Mouse (Mus musculus) G1E (cell line): ENCODE results near the gene Sptlc2.

Source experiments
- CTCF ChIP-seq: IDR thresholded peaks from 2 replicates; pipeline ENCODE4 v1.5.1; 2012; ENCODE audit warnings: low read depth, low read length, inconsistent platforms, mixed read lengths
- GATA1 ChIP-seq: IDR thresholded peaks from 2 replicates; pipeline ENCODE4 v1.6.1; 2012; ENCODE audit warnings: borderline replicate concordance, low read length, inconsistent platforms, mixed read lengths
- POLR2AphosphoS5 ChIP-seq: IDR thresholded peaks from 2 replicates; pipeline ENCODE4 v1.6.1; 2012; ENCODE audit warnings: low read depth, low read length, inconsistent platforms; ENCODE audit not compliant: insufficient replicate concordance
- TAL1 ChIP-seq: conservative IDR thresholded peaks from 2 replicates; pipeline ENCODE4 v1.6.1; 2012; ENCODE audit warnings: low read depth, low read length, inconsistent platforms, mixed read lengths

- TF ChIP-seq CTCF = no peak
- no peak for TF ChIP-seq TAL1
- TF ChIP-seq POLR2AphosphoS5 = no peak
- TF ChIP-seq GATA1 = no peak
Observed at GRCm38 (mm10) chr12:87374159-87374558, 14.0 kb downstream of the Sptlc2 start.
